Mouse (Mus musculus): ENCODE measurements around the gene Tnfsf15. TPM values are rescaled to one million over a fixed set of nuclear protein-coding genes. Genes with fewer than 3 reads are reported as not detected.

Tnfsf15 gene
- 0.01 and 0.06 TPM in 2 replicates for polyA plus RNA-seq (2012; rRNA removed)

GRCm38 (mm10) chr4:63744693-63745171, at the start of gene Tnfsf15:
Gene Tnfsf15 (minus strand): TSS chr4:63745113.

Other genes starting within 250 kb of the Tnfsf15 start
- 31.0 and 34.3 TPM in 2 replicates for gene Whrn, start 249.1 kb downstream of the Tnfsf15 start, polyA plus RNA-seq (2012; rRNA removed)
- 177 and 200 TPM in 2 replicates for gene Atp6v1g1, start 200.3 kb downstream of the Tnfsf15 start, polyA plus RNA-seq (2012; rRNA removed)
- gene Tmem268, start 186.3 kb downstream of the Tnfsf15 start, polyA plus RNA-seq (2012; rRNA removed): 5.1 and 5.7 TPM in 2 replicates
- not detected in 2 replicates for gene Gm11213, start 139.9 kb downstream of the Tnfsf15 start, polyA plus RNA-seq (2012; rRNA removed)
- not detected in 2 replicates for gene Tex48, start 122.7 kb downstream of the Tnfsf15 start, polyA plus RNA-seq (2012; rRNA removed)
- not detected in 2 replicates for gene Gm11214, start 81.7 kb downstream of the Tnfsf15 start, polyA plus RNA-seq (2012; rRNA removed)
- gene Tnfsf8, start 116.2 kb upstream of the Tnfsf15 start, polyA plus RNA-seq (2012; rRNA removed): not detected in 2 replicates